Mouse (Mus musculus): ENCODE data around the gene Qser1.

The Qser1 gene

DNA sequence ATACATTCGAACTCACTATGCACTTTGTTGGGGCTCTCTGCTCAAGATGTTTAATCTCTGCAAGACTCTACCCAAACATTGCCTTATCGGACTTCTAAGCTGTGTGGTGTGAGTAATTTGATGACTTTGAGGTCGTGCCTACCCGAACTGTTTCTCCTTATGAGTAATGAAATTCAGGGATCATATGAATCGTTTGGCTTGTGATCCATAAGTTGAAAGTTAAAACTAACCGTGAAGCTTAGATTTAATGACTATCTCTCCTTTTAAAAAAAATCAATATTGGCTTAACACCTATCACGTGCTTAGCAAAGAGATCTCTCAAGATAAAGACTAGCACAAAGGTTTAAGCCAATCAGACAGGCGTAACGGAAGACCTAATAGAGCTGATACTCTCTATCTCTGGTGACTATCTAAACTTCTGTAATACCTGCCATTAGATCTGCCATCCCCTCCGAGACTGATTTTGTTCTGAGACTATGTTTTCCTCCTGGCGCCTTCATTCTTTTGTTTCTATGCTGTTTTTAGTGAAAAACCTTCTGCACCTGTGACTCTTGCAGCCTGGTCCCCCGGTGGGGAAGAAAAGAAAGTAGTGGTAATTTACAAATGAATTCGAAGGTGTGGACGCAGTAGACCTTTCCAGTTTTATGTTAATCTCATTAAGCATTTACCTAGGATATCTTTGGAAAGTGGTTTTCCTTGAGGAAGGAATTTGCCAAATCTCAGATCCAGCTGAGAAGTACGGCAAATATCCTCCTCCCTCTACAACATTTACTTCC lies 1.2 kb upstream of the Qser1 start:
- in situ Hi-C loops (cut with MboI, MseI) = no loop called here

GRCm38 (mm10) chr2:104816866-104817439 lies 393 bp upstream of the Qser1 start:
- in situ Hi-C loops (cut with MboI, MseI) = no loop called here

GRCm38 (mm10) chr2:104815561-104816370 lies 794 bp downstream of the Qser1 start:
- in situ Hi-C loops (cut with MboI, MseI) = no loop called here

DNA sequence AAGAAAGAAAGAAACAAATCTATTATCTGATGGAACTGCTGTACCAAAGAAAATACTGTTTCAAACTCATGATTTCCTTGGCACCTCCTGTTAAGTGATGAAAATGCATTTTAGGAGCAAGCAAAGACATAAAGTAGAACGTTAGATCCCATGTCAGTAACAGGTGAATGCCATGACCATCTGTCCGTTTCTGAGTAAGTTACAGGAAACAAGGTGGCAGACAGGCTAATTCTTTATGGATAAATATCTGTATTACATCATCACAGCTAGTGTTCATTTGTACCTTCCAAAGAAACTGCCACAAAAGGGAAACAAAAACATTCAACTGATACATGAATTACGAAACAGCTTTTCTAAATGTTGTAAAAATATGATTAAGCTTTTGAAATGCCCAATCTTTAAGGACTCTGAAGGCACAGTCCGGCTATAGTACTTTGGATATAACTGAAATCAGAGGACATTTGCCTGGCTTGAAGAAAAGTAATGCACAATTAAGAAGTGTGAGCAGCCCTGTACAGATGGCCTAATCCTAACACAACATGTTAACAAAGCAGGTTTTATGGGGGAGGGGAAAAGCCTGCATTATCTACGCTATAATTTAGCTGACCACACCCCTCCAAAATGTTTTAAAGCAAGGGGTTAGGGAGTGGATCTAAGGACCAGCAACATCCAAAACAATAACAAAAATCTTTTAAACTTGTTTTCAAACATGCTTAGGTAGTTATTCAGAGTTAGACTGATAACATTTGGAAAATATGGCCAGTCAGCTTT lies 2.2 kb downstream of the Qser1 start:
- in situ Hi-C loops (cut with MboI, MseI) = no loop called here

DNA sequence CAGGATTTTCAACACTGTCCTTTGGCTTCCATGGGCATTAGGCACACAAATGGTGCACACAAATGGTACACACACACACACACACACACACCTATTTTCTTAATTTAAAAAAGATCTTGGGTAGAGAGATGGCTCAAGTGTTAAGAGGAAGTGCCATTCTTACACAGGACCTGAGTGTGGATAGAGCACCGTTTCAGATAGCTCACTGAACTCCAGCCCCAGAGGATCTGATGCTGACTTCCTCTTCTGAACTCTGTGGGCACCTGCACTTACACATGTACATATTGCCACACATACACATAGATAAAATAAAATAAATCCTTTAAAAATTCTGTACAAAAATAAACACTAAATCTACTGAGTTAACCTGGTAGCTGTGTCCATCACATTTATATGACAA lies 11.1 kb downstream of the Qser1 start:
- in situ Hi-C loops (cut with MboI, MseI) = no loop called here

GRCm38 (mm10) chr2:104774763-104775162 lies 41.8 kb downstream of the Qser1 start:
- in situ Hi-C loops (cut with MboI, MseI) = no loop called here

DNA sequence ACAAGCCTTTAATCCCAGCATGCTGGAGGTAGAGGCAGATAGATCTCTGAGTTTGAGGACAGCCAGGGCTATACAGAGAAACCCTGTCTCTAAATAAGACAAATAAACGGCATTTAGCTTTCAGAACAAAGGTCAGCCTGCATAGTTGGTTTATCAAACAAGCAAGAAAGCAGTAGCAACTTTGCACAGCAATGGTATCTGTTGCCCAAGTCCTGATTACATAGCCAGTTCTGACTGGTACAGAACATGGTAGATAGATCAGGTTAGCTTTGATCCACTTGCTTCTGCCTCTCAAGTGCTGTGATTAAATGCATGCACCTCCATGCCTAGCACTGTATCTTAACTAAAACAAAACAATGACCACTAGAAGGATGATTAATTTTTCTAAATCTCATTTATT lies 47.9 kb downstream of the Qser1 start:
- in situ Hi-C loops (cut with MboI, MseI) = no loop called here

- in situ Hi-C loops (cut with MboI, MseI) = no loop called here
Observed at GRCm38 (mm10) chr2:104764018-104764417, 52.5 kb downstream of the Qser1 start.

GRCm38 (mm10) chr2:104763134-104763703 lies 53.3 kb downstream of the Qser1 start:
- in situ Hi-C loops (cut with MboI, MseI) = no loop called here

DNA sequence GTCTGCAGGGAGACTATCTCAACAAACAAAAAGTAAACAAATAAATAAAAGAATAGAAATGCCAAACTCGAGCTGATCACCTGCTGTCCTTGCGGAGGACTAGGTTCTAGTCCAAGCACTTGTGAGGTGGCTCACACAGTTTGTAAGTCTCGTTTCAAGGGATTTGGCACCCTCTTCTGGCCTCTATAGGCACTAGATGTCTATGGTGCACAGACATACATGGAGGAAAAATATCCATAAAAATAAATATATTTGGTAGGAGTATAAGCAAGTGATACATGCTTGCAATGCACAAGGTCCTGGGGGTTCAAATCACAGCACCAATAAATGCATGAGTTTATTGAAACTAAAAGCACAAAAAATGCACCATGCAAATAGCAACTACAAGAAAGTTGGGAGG lies 65.9 kb downstream of the Qser1 start:
- in situ Hi-C loops (cut with MboI, MseI) = loop anchor here (5.0 kb wide), 1 partner anchor 68 kb away; no protein-coding TSS in a partner anchor

GRCm38 (mm10) chr2:104748652-104749183 lies 67.8 kb downstream of the Qser1 start:
- in situ Hi-C loops (cut with MboI, MseI) = no loop called here

DNA sequence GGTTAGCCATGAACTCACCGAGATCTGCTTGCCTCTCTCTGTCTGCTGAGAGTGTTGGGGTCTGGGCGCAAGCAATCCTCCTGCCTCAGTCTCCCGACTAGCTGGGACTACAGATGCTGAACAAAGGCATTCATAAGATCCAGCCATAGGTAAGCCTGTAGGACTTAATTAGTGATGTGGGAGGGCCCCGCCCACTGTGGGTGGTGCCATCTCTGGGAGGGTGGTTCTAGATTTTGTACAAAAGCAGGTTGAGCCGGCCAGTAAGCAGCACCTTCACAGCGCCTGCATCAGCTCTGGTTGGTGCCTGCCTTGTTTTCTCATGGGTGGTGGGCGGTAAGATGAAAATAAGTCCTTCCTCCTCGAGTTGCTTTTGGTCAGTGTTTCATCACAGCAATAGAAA lies 70.3 kb downstream of the Qser1 start:
- in situ Hi-C loops (cut with MboI, MseI) = no loop called here

- in situ Hi-C loops (cut with MboI, MseI) = no loop called here
Observed at GRCm38 (mm10) chr2:104743971-104744370, 72.6 kb downstream of the Qser1 start.

GRCm38 (mm10) chr2:104743160-104743559 lies 73.4 kb downstream of the Qser1 start:
- in situ Hi-C loops (cut with MboI, MseI) = no loop called here

DNA sequence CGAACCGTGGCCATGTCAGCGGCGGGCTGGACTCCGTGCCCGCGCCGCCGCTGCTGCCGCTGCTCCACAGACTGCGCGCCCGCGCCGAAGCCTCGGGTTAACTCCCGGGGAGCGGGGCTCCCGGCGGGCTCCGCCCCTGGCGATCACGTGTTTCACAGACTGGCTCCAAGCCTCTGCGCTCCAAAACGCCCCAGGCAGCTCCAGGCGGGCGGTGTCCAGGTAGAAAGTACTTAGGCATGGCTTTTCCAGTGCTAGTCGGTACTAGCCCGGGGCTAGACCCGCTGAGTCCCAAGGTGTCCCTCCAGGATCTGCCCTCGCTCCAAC lies 73.9 kb downstream of the Qser1 start, which contains the start of gene Depdc7:
TSS of gene Depdc7 (minus strand) at position 138 of the 324 bp plus-strand sequence.
- in situ Hi-C loops (cut with MboI, MseI) = no loop called here

DNA sequence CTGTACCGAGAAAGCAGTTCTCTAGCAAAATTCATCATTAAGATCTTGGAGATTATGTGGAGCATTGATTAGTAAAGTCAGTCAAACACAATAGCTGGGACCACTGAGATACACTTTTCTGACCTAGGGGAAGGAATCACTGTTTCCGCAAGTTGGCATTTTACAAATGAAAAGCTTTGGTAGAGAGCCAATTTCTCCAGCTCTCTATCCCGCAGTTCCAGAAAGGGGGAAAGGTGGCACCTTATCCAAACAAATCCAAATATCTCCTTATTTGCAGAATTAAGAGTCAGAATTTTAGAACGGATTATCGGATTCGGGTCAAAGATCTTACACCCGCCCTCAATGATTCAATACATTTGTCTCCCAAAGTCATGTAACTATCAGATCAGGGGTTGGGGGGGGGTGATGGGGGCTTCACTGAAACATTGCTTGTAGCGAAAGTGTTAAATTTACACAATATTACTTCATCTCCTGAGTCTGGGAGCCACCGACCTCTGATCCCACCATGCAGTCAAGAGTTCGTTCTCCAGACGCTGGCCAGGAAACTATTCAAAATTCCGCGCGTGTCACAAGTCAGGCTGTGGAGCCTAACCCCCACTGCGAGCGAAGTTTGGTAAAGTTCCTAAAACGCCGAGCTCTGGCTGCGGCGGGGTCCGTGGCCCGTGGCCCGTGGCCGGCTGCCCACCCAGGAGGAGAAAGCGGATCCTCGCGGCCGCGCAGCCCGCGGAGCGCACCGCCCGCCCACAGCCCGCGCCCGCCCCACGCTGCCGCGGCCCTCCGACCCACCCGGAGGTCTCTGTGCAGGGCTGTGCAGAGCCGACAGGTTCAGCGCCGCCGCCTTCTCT lies 74.4 kb downstream of the Qser1 start:
- in situ Hi-C loops (cut with MboI, MseI) = no loop called here

- in situ Hi-C loops (cut with MboI, MseI) = no loop called here
Observed at GRCm38 (mm10) chr2:104741015-104741758, 75.4 kb downstream of the Qser1 start.

DNA sequence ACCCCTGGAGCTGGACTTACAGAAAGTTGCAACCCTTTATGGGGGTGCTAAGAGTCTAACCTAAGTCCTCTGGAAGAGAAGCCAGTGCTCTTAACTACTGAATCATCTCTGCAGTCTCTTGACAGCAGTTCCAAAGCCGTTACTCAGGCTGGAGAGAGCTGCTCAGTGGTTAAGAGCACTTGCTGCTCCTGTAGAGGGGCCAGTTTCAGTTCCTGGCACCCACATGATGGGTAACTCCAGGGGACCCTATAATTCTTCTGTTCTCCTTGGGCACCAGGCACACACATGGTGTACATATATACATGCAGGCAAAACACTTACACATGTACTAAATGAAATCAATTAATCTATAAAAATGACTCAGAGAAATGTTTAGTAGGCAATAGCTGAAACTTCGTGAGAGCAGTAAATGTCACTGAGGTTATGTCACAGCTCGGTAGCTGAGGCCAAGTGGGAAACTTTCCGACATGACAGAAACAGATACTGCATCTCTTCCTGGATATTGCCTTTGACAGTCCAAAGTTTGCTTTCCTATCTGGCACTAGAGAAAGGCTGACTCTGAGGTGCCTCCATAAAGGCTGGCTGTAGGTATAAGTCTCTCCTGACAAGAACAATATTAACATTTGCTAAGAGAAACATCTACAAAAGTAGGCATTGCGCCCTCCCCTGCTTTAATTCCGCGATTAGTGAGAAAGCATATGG lies 76.2 kb downstream of the Qser1 start:
- in situ Hi-C loops (cut with MboI, MseI) = no loop called here

GRCm38 (mm10) chr2:104739691-104740090 lies 76.9 kb downstream of the Qser1 start:
- in situ Hi-C loops (cut with MboI, MseI) = no loop called here
